ENCODE assay signal across 25 mouse cellular contexts in genomic region chr12:51767454-51767853, GRCm38 (mm10).
DNase-seq lines count a peak whose midpoint lies in the region; ATAC-seq and TF ChIP-seq lines count a peak whose summit lies in the region.
"Had no signal": no experiment of that assay in that cellular context is flagged by ENCODE, and none has a peak within 500 bp of the region (broad histone marks: within the 10 kb centered on the region; RNA-seq: fewer than 3 reads in every experiment).

No protein-coding gene starts in this region.

- no peak overlapping the region for H3K4me3 ChIP-seq in lung, postnatal 0 days (ENCODE audit: low read depth, low read length)
- no peak overlapping the region for H3K4me3 ChIP-seq in intestine, embryonic 15.5 days (replicated peaks)
- no peak overlapping the region for H3K4me3 ChIP-seq in liver, embryonic 16.5 days (ENCODE audit: low read depth, low read length)
- no peak overlapping the region for H3K4me3 ChIP-seq in stomach, postnatal 0 days (ENCODE audit: low read depth, low read length)
- H3K4me3 ChIP-seq in heart, embryonic 10.5 days, result no peak overlapping the region
- no peak overlapping the region for H3K4me3 ChIP-seq in neural tube, embryonic 15.5 days (replicated peaks)
- H3K4me3 ChIP-seq: embryonic facial prominence, embryonic 15.5 days; hindbrain, embryonic 12.5 days; limb, embryonic 15.5 days; megakaryocyte, embryonic 14.5 days; midbrain, embryonic 13.5 days had no signal

- H3K9ac ChIP-seq in lung, postnatal 0 days (replicated peaks; ENCODE audit: low read depth), result no peak overlapping the region
- H3K9ac ChIP-seq in intestine, embryonic 15.5 days, result no peak overlapping the region
- H3K9ac ChIP-seq in liver, embryonic 16.5 days (ENCODE audit: low read depth, low read length), result no peak overlapping the region
- H3K9ac ChIP-seq in stomach, postnatal 0 days (ENCODE audit: low read length), result no peak overlapping the region
- H3K9ac ChIP-seq in neural tube, embryonic 15.5 days (replicated peaks), result no peak overlapping the region
- H3K9ac ChIP-seq: embryonic facial prominence, embryonic 15.5 days; hindbrain, embryonic 12.5 days; limb, embryonic 15.5 days; midbrain, embryonic 13.5 days had no signal

- DNase-seq in lung, postnatal 0 days (ENCODE audit: low spot score), result peak; percentile 12
- no peak for DNase-seq in lung, postnatal 10 days
- no peak for DNase-seq in stomach, postnatal 0 days (ENCODE audit: low spot score)
- DNase-seq in heart, embryonic 10.5 days (ENCODE audit: low spot score), result no peak
- DNase-seq in kidney, postnatal 14 days, result no peak
- DNase-seq: adrenal gland, postnatal 10 days; cerebellum, adult 18-20 months; cerebellum, postnatal 14 days; gastrocnemius, postnatal 10 days; heart, adult 11 months; kidney, postnatal 4 days; left cerebral cortex, postnatal 4 days; lung, postnatal 14 days; right cerebral cortex, postnatal 25 days; spleen, adult 18-20 months; thymus, postnatal 36 days had no signal

- no peaks in the 10 kb centered on the region for H3K27me3 ChIP-seq in lung, postnatal 0 days (replicated peaks; ENCODE audit: insufficient read depth, low read length)
- H3K27me3 ChIP-seq in intestine, embryonic 15.5 days (replicated peaks), result no peaks in the 10 kb centered on the region
- H3K27me3 ChIP-seq in liver, embryonic 16.5 days (ENCODE audit: control insufficient read depth, insufficient read depth, low read depth, low read length), result no peaks in the 10 kb centered on the region
- no peaks in the 10 kb centered on the region for H3K27me3 ChIP-seq in stomach, postnatal 0 days (ENCODE audit: control insufficient read depth, insufficient read depth, low read length)
- no peaks in the 10 kb centered on the region for H3K27me3 ChIP-seq in heart, embryonic 10.5 days (ENCODE audit: insufficient read depth, poor library complexity, severe bottlenecking)
- H3K27me3 ChIP-seq in neural tube, embryonic 15.5 days (replicated peaks), result no peaks in the 10 kb centered on the region
- H3K27me3 ChIP-seq: embryonic facial prominence, embryonic 15.5 days; hindbrain, embryonic 12.5 days; limb, embryonic 15.5 days; megakaryocyte, embryonic 14.5 days; midbrain, embryonic 13.5 days had no signal

- no peak overlapping the region for H3K27ac ChIP-seq in lung, postnatal 0 days (ENCODE audit: low read length)
- H3K27ac ChIP-seq in intestine, embryonic 15.5 days, result no peak overlapping the region
- H3K27ac ChIP-seq in liver, embryonic 16.5 days (ENCODE audit: low read length), result no peak overlapping the region
- no peak overlapping the region for H3K27ac ChIP-seq in stomach, postnatal 0 days (replicated peaks)
- H3K27ac ChIP-seq in heart, embryonic 10.5 days, result no peak overlapping the region
- H3K27ac ChIP-seq in neural tube, embryonic 15.5 days (replicated peaks), result no peak overlapping the region
- H3K27ac ChIP-seq: embryonic facial prominence, embryonic 15.5 days; hindbrain, embryonic 12.5 days; limb, embryonic 15.5 days; midbrain, embryonic 13.5 days had no signal

- peaks cover 37% of the 10 kb centered on the region for H3K36me3 ChIP-seq in lung, postnatal 0 days (ENCODE audit: insufficient read depth, low read length)
- H3K36me3 ChIP-seq in intestine, embryonic 15.5 days, result peaks cover 31% of the 10 kb centered on the region
- peaks cover 49% of the 10 kb centered on the region for H3K36me3 ChIP-seq in liver, embryonic 16.5 days (ENCODE audit: control insufficient read depth, insufficient read depth)
- H3K36me3 ChIP-seq in stomach, postnatal 0 days (ENCODE audit: control insufficient read depth, insufficient read depth, low read length), result peaks cover 38% of the 10 kb centered on the region
- peaks cover 63% of the 10 kb centered on the region for H3K36me3 ChIP-seq in heart, embryonic 10.5 days
- peaks cover 55% of the 10 kb centered on the region for H3K36me3 ChIP-seq in neural tube, embryonic 15.5 days

- H3K4me2 ChIP-seq in lung, postnatal 0 days (replicated peaks; ENCODE audit: low read depth, low read length), result no peak overlapping the region
- H3K4me2 ChIP-seq in intestine, embryonic 15.5 days (replicated peaks), result no peak overlapping the region
- no peak overlapping the region for H3K4me2 ChIP-seq in liver, embryonic 16.5 days (ENCODE audit: low read depth, low read length)
- H3K4me2 ChIP-seq in stomach, postnatal 0 days (replicated peaks; ENCODE audit: low read depth), result no peak overlapping the region
- no peak overlapping the region for H3K4me2 ChIP-seq in neural tube, embryonic 15.5 days
- H3K4me2 ChIP-seq: embryonic facial prominence, embryonic 15.5 days; hindbrain, embryonic 12.5 days; limb, embryonic 15.5 days; midbrain, embryonic 13.5 days had no signal

- H3K4me1 ChIP-seq in lung, postnatal 0 days (ENCODE audit: insufficient read depth, low read depth, low read length), result no peaks in the 10 kb centered on the region
- no peaks in the 10 kb centered on the region for H3K4me1 ChIP-seq in intestine, embryonic 15.5 days (replicated peaks)
- no peaks in the 10 kb centered on the region for H3K4me1 ChIP-seq in liver, embryonic 16.5 days (ENCODE audit: control insufficient read depth, low read depth, low read length)
- H3K4me1 ChIP-seq in stomach, postnatal 0 days (replicated peaks; ENCODE audit: control insufficient read depth, insufficient read depth), result no peaks in the 10 kb centered on the region
- peaks cover 6% of the 10 kb centered on the region; the same call in 1 of the 2 replicates for H3K4me1 ChIP-seq in heart, embryonic 10.5 days
- no peaks in the 10 kb centered on the region for H3K4me1 ChIP-seq in neural tube, embryonic 15.5 days
- H3K4me1 ChIP-seq: embryonic facial prominence, embryonic 15.5 days; hindbrain, embryonic 12.5 days; limb, embryonic 15.5 days; megakaryocyte, embryonic 14.5 days; midbrain, embryonic 13.5 days had no signal

- WGBS in lung, postnatal 0 days, result 45% methylated on average over 4 of the region's 4 CpGs
- 72% methylated on average over 4 of the region's 4 CpGs for WGBS in intestine, embryonic 15.5 days
- 70% methylated on average over 4 of the region's 4 CpGs for WGBS in liver, embryonic 16.5 days (ENCODE audit: insufficient replicate concordance)
- WGBS in stomach, postnatal 0 days, result 58% methylated on average over 4 of the region's 4 CpGs
- 87% methylated on average over 4 of the region's 4 CpGs for WGBS in heart, embryonic 10.5 days
- 94% methylated on average over 4 of the region's 4 CpGs for WGBS in neural tube, embryonic 15.5 days

- H3K9me3 ChIP-seq in lung, postnatal 0 days (ENCODE audit: low read length), result no peaks in the 10 kb centered on the region
- H3K9me3 ChIP-seq in intestine, embryonic 15.5 days, result no peaks in the 10 kb centered on the region
- no peaks in the 10 kb centered on the region for H3K9me3 ChIP-seq in liver, embryonic 16.5 days (replicated peaks; ENCODE audit: control insufficient read depth, low read length)
- H3K9me3 ChIP-seq in stomach, postnatal 0 days (ENCODE audit: control insufficient read depth, low read length), result no peaks in the 10 kb centered on the region
- no peaks in the 10 kb centered on the region for H3K9me3 ChIP-seq in heart, embryonic 10.5 days
- H3K9me3 ChIP-seq in neural tube, embryonic 15.5 days (replicated peaks), result no peaks in the 10 kb centered on the region
- H3K9me3 ChIP-seq: embryonic facial prominence, embryonic 15.5 days; hindbrain, embryonic 12.5 days; limb, embryonic 15.5 days; megakaryocyte, embryonic 14.5 days; midbrain, embryonic 13.5 days had no signal

- ATAC-seq in lung, postnatal 0 days, result no peak
- peak; percentile 77 for ATAC-seq in intestine, embryonic 15.5 days
- peak; percentile 74 for ATAC-seq in liver, embryonic 16.5 days (ENCODE audit: low read depth)
- peak; percentile 89 for ATAC-seq in stomach, postnatal 0 days (ENCODE audit: low FRiP score, low TSS enrichment)
- no peak for ATAC-seq in neural tube, embryonic 15.5 days (ENCODE audit: low FRiP score)
- ATAC-seq: forebrain, embryonic 14.5 days; midbrain, embryonic 13.5 days had no signal

- no peak for TF ChIP-seq CTCF in lung, postnatal 0 days (IDR thresholded peaks at IDR 0.05)
- no peak for TF ChIP-seq CTCF in stomach, postnatal 0 days (IDR thresholded peaks at IDR 0.05; ENCODE audit: low read depth)

- no peak for TF ChIP-seq EP300 in lung, postnatal 0 days (IDR thresholded peaks at IDR 0.05)
- TF ChIP-seq EP300 in stomach, postnatal 0 days (optimal IDR thresholded peaks at IDR 0.05), result no peak

Comparison
In these comparisons a context has a peak if more than half of its experiments do, and no peak if none do; other contexts are left out.
1. ATAC-seq: peak in intestine, embryonic 15.5 days (single experiment), liver, embryonic 16.5 days (single experiment) and stomach, postnatal 0 days (single experiment); none in lung, postnatal 0 days (single experiment) and neural tube, embryonic 15.5 days (single experiment).